Mouse (Mus musculus) ES-E14 (cell line): Measurements from ENCODE around the gene Zbed3.

Experiments used
- CHD2 ChIP-seq: IDR thresholded peaks from 2 replicates; pipeline ENCODE4 v1.6.1; 2014; ENCODE audit warnings: mild to moderate bottlenecking, low read depth, low read length, inconsistent platforms
- HCFC1 ChIP-seq: IDR thresholded peaks from 2 replicates; pipeline ENCODE4 v1.6.1; 2012; ENCODE audit warnings: low read length, inconsistent platforms, borderline replicate concordance; ENCODE audit not compliant: insufficient read depth
- MAFK ChIP-seq: IDR thresholded peaks from 2 replicates; pipeline ENCODE4 v1.6.1; 2014; ENCODE audit warnings: mild to moderate bottlenecking, low read depth, low read length, inconsistent platforms; ENCODE audit not compliant: insufficient read depth
- ZNF384 ChIP-seq: IDR thresholded peaks from 2 replicates; pipeline ENCODE4 v1.6.1; 2012; ENCODE audit warnings: low read depth, low read length, inconsistent platforms

- TF ChIP-seq CHD2 (no peak), ZNF384 (no peak), MAFK (no peak), HCFC1 (no peak)
These were observed 59.0 kb downstream of the Zbed3 start for GRCm38 (mm10) chr13:95382418-95382817.
